Mouse (Mus musculus) CH12.LX (cell line): Measurements from ENCODE around the gene Msl3l2.

Source experiments
- CTCF ChIP-seq, 2 experiments: IDR thresholded peaks in 1 of 2; conservative IDR thresholded peaks in 1 of 2; 2 replicates each; pipeline ENCODE4 v1.5.1; 2011 to 2012; ENCODE audit warnings: low read depth in 2 of 2, low read length in 2 of 2, improper control_type of control experiment in 1 of 2, inconsistent platforms in 1 of 2, mild to moderate bottlenecking in 1 of 2, moderate library complexity in 1 of 2
- POLR2A ChIP-seq: IDR thresholded peaks from 2 replicates; pipeline ENCODE4 v1.6.1; 2011; ENCODE audit warnings: low read depth, mild to moderate bottlenecking, improper control_type of control experiment, low read length
- POLR2AphosphoS2 ChIP-seq: IDR thresholded peaks from 2 replicates; pipeline ENCODE4 v1.6.1; 2011; ENCODE audit warnings: low read depth, low read length, improper control_type of control experiment
- UBTF ChIP-seq: IDR thresholded peaks from 2 replicates; pipeline ENCODE4 v1.6.1; 2012; ENCODE audit warnings: low read depth, mild to moderate bottlenecking, inconsistent platforms, low read length, improper control_type of control experiment, moderate library complexity
- USF1 ChIP-seq: IDR thresholded peaks from 2 replicates; pipeline ENCODE4 v1.6.1; 2014; ENCODE audit warnings: low read depth, mild to moderate bottlenecking, inconsistent platforms, low read length, improper control_type of control experiment

GRCm38 (mm10) chr10:56165758-56166157, 59.0 kb downstream of the Msl3l2 start:
- TF ChIP-seq USF1 (no peak), CTCF (conservative IDR thresholded peaks at IDR 0.05 in 1 of 2, IDR thresholded peaks at IDR 0.05 in 1 of 2; ENCODE audit: low read depth in 2 of 2, low read length in 2 of 2) (no peak), POLR2A (no peak), POLR2AphosphoS2 (no peak), UBTF (no peak)
